Mouse (Mus musculus) T-helper 17 cell (primary cell): ENCODE results near the gene Ccdc122.
"Not testable (repeated sequence)": the region's sequence is repeated elsewhere in the genome, so short reads cannot be mapped to it uniquely, and the experiment has no call there.

Experiments used
- in situ Hi-C, 2 experiments: fragments of 300-600 bp; cut with MboI, MseI; formaldehyde crosslinking; loops; 1 replicate in 1 of 2; 2 replicates in 1 of 2; pipeline ENCODE4 v1.15.1; 2025; ENCODE audit warnings: high pct_unique_total_duplicates in 2 of 2

Gene Ccdc122

GRCm38 (mm10) chr14:77036226-77037046, at the start of gene Ccdc122, which contains the start of gene Lacc1:
TSS of gene Ccdc122 (plus strand) at chr14:77036772.
TSS of gene Lacc1 (minus strand) at chr14:77036904.
- in situ Hi-C loops = no loop called here

GRCm38 (mm10) chr14:76990351-76990750, 46.2 kb upstream of the Ccdc122 start:
- in situ Hi-C loops = not testable (repeated sequence)

GRCm38 (mm10) chr14:77004740-77005139, 31.8 kb upstream of the Ccdc122 start:
- in situ Hi-C loops = loop anchor here (5.0 kb wide), 3 partner anchors 122 to 517 kb away; no protein-coding TSS in a partner anchor

GRCm38 (mm10) chr14:77005566-77005965, 31.0 kb upstream of the Ccdc122 start:
- in situ Hi-C loops = loop anchor here (5.0 kb wide), 3 partner anchors 123 to 518 kb away; no protein-coding TSS in a partner anchor

- in situ Hi-C loops = loop anchor here (5.0 kb wide), 3 partner anchors 126 to 521 kb away; no protein-coding TSS in a partner anchor
Observed at GRCm38 (mm10) chr14:77008238-77008637, 28.3 kb upstream of the Ccdc122 start.

GRCm38 (mm10) chr14:77011804-77012203, 24.8 kb upstream of the Ccdc122 start:
- in situ Hi-C loops = no loop called here

- in situ Hi-C loops = not testable (repeated sequence)
Observed at GRCm38 (mm10) chr14:77016783-77017182, 19.8 kb upstream of the Ccdc122 start.

GRCm38 (mm10) chr14:77017211-77017610, 19.4 kb upstream of the Ccdc122 start:
- in situ Hi-C loops = no loop called here

GRCm38 (mm10) chr14:77024499-77024898, 12.1 kb upstream of the Ccdc122 start:
- in situ Hi-C loops = no loop called here

- in situ Hi-C loops = no loop called here
Observed at GRCm38 (mm10) chr14:77029319-77030054, 7.1 kb upstream of the Ccdc122 start.

GRCm38 (mm10) chr14:77030808-77031207, 5.8 kb upstream of the Ccdc122 start:
- in situ Hi-C loops = no loop called here

GRCm38 (mm10) chr14:77032433-77032832, 4.1 kb upstream of the Ccdc122 start:
- in situ Hi-C loops = no loop called here

- in situ Hi-C loops = no loop called here
Observed at GRCm38 (mm10) chr14:77033391-77033790, 3.2 kb upstream of the Ccdc122 start.

- in situ Hi-C loops = no loop called here
Observed at GRCm38 (mm10) chr14:77034175-77034915, 2.2 kb upstream of the Ccdc122 start.

GRCm38 (mm10) chr14:77034970-77035369, 1.6 kb upstream of the Ccdc122 start:
- in situ Hi-C loops = no loop called here

- in situ Hi-C loops = no loop called here
Observed at GRCm38 (mm10) chr14:77037330-77037729, 758 bp downstream of the Ccdc122 start.

- in situ Hi-C loops = no loop called here
Observed at GRCm38 (mm10) chr14:77037832-77038425, 1.4 kb downstream of the Ccdc122 start.

- in situ Hi-C loops = no loop called here
Observed at GRCm38 (mm10) chr14:77053288-77053687, 16.7 kb downstream of the Ccdc122 start.

GRCm38 (mm10) chr14:77069361-77069760, 32.8 kb downstream of the Ccdc122 start:
- in situ Hi-C loops = no loop called here

GRCm38 (mm10) chr14:77081248-77081647, 44.7 kb downstream of the Ccdc122 start:
- in situ Hi-C loops = no loop called here

GRCm38 (mm10) chr14:77100285-77100684, 63.7 kb downstream of the Ccdc122 start:
- in situ Hi-C loops = no loop called here
